Mouse (Mus musculus): ENCODE measurements around the gene Sdsl.
"Not testable (repeated sequence)": the region's sequence is repeated elsewhere in the genome, so short reads cannot be mapped to it uniquely, and the experiment has no call there.

The Sdsl gene

GRCm38 (mm10) chr5:120472770-120473169 lies at the start of gene Sdsl:
Sdsl (minus strand) TSS chr5:120472810.
- DNase-seq: no peak

GRCm38 (mm10) chr5:120517552-120517951 lies 44.9 kb upstream of the Sdsl start:
- DNase-seq: no peak

- no peak for DNase-seq
Measured at GRCm38 (mm10) chr5:120516221-120516984, 43.8 kb upstream of the Sdsl start.

- DNase-seq: no peak
Measured at GRCm38 (mm10) chr5:120515451-120515850, 42.8 kb upstream of the Sdsl start.

- no peak for DNase-seq
Measured at GRCm38 (mm10) chr5:120514754-120515153, 42.1 kb upstream of the Sdsl start.

GRCm38 (mm10) chr5:120514031-120514677 lies 41.5 kb upstream of the Sdsl start:
- DNase-seq: no peak

GRCm38 (mm10) chr5:120512911-120513555 lies 40.4 kb upstream of the Sdsl start:
- DNase-seq: no peak

- no peak for DNase-seq
Measured at GRCm38 (mm10) chr5:120511643-120512220, 39.1 kb upstream of the Sdsl start.

GRCm38 (mm10) chr5:120510982-120511642 lies 38.5 kb upstream of the Sdsl start, which contains the start of gene Slc8b1:
Slc8b1 (plus strand) TSS chr5:120511168.
- peak; percentile 91 to 94 for DNase-seq

- DNase-seq: no peak
Measured at GRCm38 (mm10) chr5:120507311-120507710, 34.7 kb upstream of the Sdsl start.

GRCm38 (mm10) chr5:120506490-120506889 lies 33.9 kb upstream of the Sdsl start:
- no peak for DNase-seq

- DNase-seq: no peak
Measured at GRCm38 (mm10) chr5:120505781-120506180, 33.2 kb upstream of the Sdsl start.

- DNase-seq: peak; percentile 62 to 69
Measured at GRCm38 (mm10) chr5:120505368-120505767, 32.8 kb upstream of the Sdsl start.

- DNase-seq: peak; percentile 68 to 73
Measured at GRCm38 (mm10) chr5:120503144-120503795, 30.7 kb upstream of the Sdsl start, which contains the start of gene Plbd2. Plbd2 (minus strand) TSS chr5:120503625.

GRCm38 (mm10) chr5:120502675-120503143 lies 30.1 kb upstream of the Sdsl start:
- DNase-seq: no peak

GRCm38 (mm10) chr5:120502147-120502621 lies 29.6 kb upstream of the Sdsl start:
- DNase-seq: no peak

- not testable (repeated sequence) for DNase-seq
Measured at GRCm38 (mm10) chr5:120500609-120501008, 28.0 kb upstream of the Sdsl start.

- DNase-seq: no peak
Measured at GRCm38 (mm10) chr5:120499202-120499601, 26.6 kb upstream of the Sdsl start.

GRCm38 (mm10) chr5:120497071-120497470 lies 24.5 kb upstream of the Sdsl start:
- DNase-seq: no peak

GRCm38 (mm10) chr5:120495703-120496226 lies 23.2 kb upstream of the Sdsl start:
- DNase-seq: no peak

- DNase-seq: peak in 1 of 2 experiments; percentile 24
Measured at GRCm38 (mm10) chr5:120495064-120495702, 22.6 kb upstream of the Sdsl start.

All from thymus, postnatal 36 days (tissue).